Mouse (Mus musculus) hindbrain, postnatal 0 days (tissue): ENCODE results near the gene Cgref1. TPM values are rescaled to one million over a fixed set of nuclear protein-coding genes. Genes with fewer than 3 reads are reported as not detected.

Source experiments
- ATAC-seq: fragments of 200-750 bp; cut with Nextera tagmentation; 2 replicates; pipeline ENCODE4 v1.8.0; 2017; ENCODE audit warnings: mild to moderate bottlenecking, moderate TSS enrichment, moderate library complexity
- DNase-seq: peaks from one replicate; pipeline ENCODE4 v3.0.0-alpha.2; 2015; ENCODE audit warnings: low spot score
- H3K27ac ChIP-seq: fragments of 300-500 bp; sonication (generic); 2 replicates; pipeline ENCODE4 v1.5.1; 2014; ENCODE audit warnings: mild to moderate bottlenecking
- H3K27me3 ChIP-seq: fragments of 300-500 bp; sonication (generic); 2 replicates; pipeline ENCODE4 v1.6.1; 2014; ENCODE audit warnings: low read length, mixed read lengths; ENCODE audit not compliant: insufficient read depth
- H3K36me3 ChIP-seq: fragments of 300-500 bp; sonication (generic); 2 replicates; pipeline ENCODE4 v1.6.1; 2014; ENCODE audit warnings: low read length, mixed read lengths; ENCODE audit not compliant: insufficient read depth
- H3K4me1 ChIP-seq: fragments of 300-500 bp; sonication (generic); 2 replicates; pipeline ENCODE4 v1.6.1; 2014; ENCODE audit warnings: antibody characterized with exemption, low read length, mixed read lengths; ENCODE audit not compliant: insufficient read depth
- H3K4me2 ChIP-seq: fragments of 300-500 bp; sonication (generic); 2 replicates; pipeline ENCODE4 v1.6.1; 2014; ENCODE audit warnings: low read depth, mild to moderate bottlenecking, low read length, moderate library complexity, mixed read lengths
- H3K4me3 ChIP-seq: fragments of 300-500 bp; sonication (generic); 2 replicates; pipeline ENCODE4 v1.5.1; 2014; ENCODE audit warnings: low read length
- H3K9ac ChIP-seq: fragments of 300-500 bp; sonication (generic); replicated peaks from 2 replicates; pipeline ENCODE4 v1.6.1; 2014; ENCODE audit warnings: mild to moderate bottlenecking, low read length, moderate library complexity, mixed read lengths
- H3K9me3 ChIP-seq: fragments of 300-500 bp; sonication (generic); 2 replicates; pipeline ENCODE4 v1.6.1; 2016; ENCODE audit warnings: low read length, mixed read lengths
- CTCF ChIP-seq: IDR thresholded peaks from 2 replicates; pipeline ENCODE4 v1.5.1; 2016; ENCODE audit warnings: antibody characterized with exemption, control low read depth, low read depth
- WGBS: fragments of 180-500 bp; shearing (Covaris S2); extraction: QIAGEN DNeasy Blood & Tissue Kit; methylation state at CpG from one replicate; pipeline ENCODE4 v1.1.7; 2014; 5-methylcytosine and 5-hydroxymethylcytosine counted together
- polyA plus RNA-seq: library from polyadenylated mRNA; unstranded; fragments of >200 nt; fragmentation: Nextera tagmentation; extraction: Ambion mirVana; gene quantifications from 2 replicates; pipeline ENCODE4 v1.2.1, GENCODE M21; 2015
- total RNA-seq: library from RNA; depleted of rRNA; stranded (reverse); fragments of >200 nt; gene quantifications from 2 replicates; pipeline ENCODE4 v1.2.3, GENCODE M21; 2014; rRNA removed

Cgref1 gene
- total RNA-seq (114 and 153 TPM in 2 replicates), polyA plus RNA-seq (77.4 and 88.0 TPM in 2 replicates)

- DNase-seq (peak; percentile 80), ATAC-seq (peak; percentile 70)
- WGBS = 4% methylated on average over 44 of the region's 44 CpGs
- Histone ChIP-seq H3K4me2 (peak within 1 kb of the TSS; percentile 79), H3K4me3 (peak within 1 kb of the TSS; percentile 56), H3K9ac (peak within 1 kb of the TSS; percentile 73), H3K36me3 (no peaks in the 10 kb centered on the region), H3K27ac (peak within 1 kb of the TSS; percentile 73), H3K27me3 (no peaks in the 10 kb centered on the region), H3K4me1 (0 out of 2 replicates have a peak, but pooled peaks cover 2% of the 10 kb centered on the region), H3K9me3 (no peaks in the 10 kb centered on the region)
- TF ChIP-seq CTCF = peak; percentile 54
These were observed at the start of gene Cgref1 for GRCm38 (mm10) chr5:30944956-30945781. Gene Cgref1 (minus strand): TSS chr5:30945591.

DNA sequence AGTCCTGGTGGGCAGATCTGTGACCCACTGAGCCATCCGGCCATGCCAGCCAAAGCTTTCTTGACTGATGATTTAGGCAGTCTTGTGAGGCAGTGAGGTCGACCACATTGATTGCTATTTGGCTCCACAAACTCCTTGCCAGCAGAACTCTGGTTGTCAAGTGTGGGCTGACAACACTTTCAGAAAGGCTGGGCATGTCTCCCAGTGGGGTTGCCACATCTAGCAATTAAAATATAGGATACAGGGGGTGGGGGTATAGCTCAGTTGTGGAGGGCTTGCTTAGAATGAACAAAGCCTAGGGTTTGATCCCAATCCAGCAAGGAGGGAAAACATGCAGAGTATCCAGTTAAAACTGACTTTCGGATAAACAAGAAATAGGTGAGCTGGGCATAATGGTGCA is 48.7 kb upstream of the Cgref1 start:
- H3K9ac ChIP-seq = no peak overlapping the region
- no peaks in the 10 kb centered on the region for H3K4me1 ChIP-seq
- H3K9me3 ChIP-seq = no peaks in the 10 kb centered on the region
- WGBS = 70% methylated on average over 3 of the region's 3 CpGs
- no peak overlapping the region for H3K4me3 ChIP-seq
- no peak overlapping the region for H3K4me2 ChIP-seq
- no peak for ATAC-seq
- H3K27ac ChIP-seq = no peak overlapping the region
- no peak for TF ChIP-seq CTCF
- no peaks in the 10 kb centered on the region for H3K36me3 ChIP-seq
- no peaks in the 10 kb centered on the region for H3K27me3 ChIP-seq
- DNase-seq = no peak

DNA sequence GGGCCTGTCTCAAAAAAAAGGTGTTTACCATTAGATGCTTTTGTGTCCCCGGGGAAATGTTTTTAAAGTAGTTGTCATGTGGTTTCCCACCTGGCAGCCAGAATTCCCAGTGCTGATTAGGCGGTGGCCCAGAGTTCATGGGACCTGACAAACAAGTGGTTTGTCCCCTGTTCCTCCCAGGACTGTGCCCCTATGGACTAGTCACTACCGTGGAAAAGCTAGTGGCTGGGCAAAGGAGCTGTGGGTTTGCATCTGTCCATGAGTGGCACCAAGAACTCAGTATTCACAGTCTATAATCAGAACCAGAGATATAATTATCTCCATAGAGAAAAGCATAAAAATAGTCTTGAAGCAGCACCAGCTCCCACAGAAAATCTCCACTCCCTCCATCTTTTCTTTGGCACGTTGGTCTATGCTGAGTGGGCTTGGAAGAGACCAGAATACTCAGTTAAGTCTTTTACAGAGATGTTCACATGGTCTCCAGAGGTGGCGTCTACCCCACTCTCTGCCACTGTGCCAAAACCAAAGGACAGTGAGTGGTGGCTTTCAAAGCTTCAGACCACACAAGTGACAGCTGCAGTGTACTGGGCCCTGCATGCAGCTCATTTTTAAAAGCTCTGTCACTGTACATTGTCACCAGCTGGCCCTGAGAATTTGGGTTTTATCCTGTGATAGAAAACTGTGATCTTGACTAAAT is 47.7 kb upstream of the Cgref1 start:
- Histone ChIP-seq H3K9me3 (no peaks in the 10 kb centered on the region), H3K4me2 (no peak overlapping the region), H3K36me3 (no peaks in the 10 kb centered on the region), H3K4me3 (no peak overlapping the region), H3K9ac (no peak overlapping the region), H3K4me1 (no peaks in the 10 kb centered on the region), H3K27ac (no peak overlapping the region), H3K27me3 (no peaks in the 10 kb centered on the region)
- no peak for ATAC-seq
- 79% methylated on average over 5 of the region's 5 CpGs for WGBS
- DNase-seq = no peak
- no peak for TF ChIP-seq CTCF

GRCm38 (mm10) chr5:30982357-30982756 is 37.0 kb upstream of the Cgref1 start:
- ATAC-seq = no peak
- WGBS = 21% methylated on average over 2 of the region's 2 CpGs
- Histone ChIP-seq H3K9me3 (no peaks in the 10 kb centered on the region), H3K4me3 (no peak overlapping the region), H3K4me2 (no peak overlapping the region), H3K36me3 (no peaks in the 10 kb centered on the region), H3K9ac (no peak overlapping the region), H3K4me1 (no peaks in the 10 kb centered on the region), H3K27me3 (no peaks in the 10 kb centered on the region), H3K27ac (no peak overlapping the region)
- TF ChIP-seq CTCF = peak; percentile 72
- DNase-seq = peak; percentile 71

DNA sequence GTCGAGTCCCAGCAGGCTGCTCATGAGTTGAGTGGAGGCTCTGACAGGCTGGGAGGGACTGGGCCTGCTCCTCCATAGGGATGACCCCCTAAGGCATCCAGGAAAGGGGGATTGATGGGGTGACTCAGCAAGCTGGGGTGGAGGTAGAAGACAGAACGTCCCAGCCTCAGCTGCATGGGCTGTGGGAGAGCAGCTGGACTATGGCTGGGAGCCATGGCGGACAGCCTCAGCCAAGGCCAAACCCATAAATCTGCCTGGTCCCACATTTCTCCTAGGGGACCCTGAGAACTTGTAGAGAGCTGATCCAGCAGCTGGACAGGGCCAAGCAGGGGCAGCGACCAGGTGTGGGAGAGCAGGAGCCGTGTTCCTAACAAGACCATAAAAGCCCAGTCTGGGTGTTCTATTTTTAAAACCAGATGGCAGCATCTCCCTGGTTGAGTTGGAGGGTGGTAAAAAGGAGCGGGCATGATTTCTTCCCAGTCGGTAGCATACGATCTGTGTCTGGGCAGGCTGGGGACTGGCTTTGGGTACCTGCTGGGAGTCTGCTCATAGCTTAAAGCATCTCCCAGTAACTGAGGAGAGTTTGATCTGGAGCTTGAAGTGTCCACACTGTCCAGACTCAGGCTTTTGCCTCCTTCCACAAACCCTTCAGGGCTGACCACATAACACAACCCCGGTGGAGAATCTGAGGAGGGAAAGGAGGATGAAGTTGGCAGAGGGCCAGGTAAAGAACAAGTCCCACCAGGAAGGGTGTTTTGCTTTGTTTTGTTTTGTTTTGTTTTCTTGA is 29.7 kb upstream of the Cgref1 start:
- no peak overlapping the region for H3K4me3 ChIP-seq
- no peak overlapping the region for H3K9ac ChIP-seq
- no peak overlapping the region for H3K4me2 ChIP-seq
- ATAC-seq (no peak), DNase-seq (peak; percentile 31)
- H3K27me3 ChIP-seq = no peaks in the 10 kb centered on the region
- 60% methylated on average over 9 of the region's 9 CpGs for WGBS
- no peaks in the 10 kb centered on the region for H3K9me3 ChIP-seq
- no peak for TF ChIP-seq CTCF
- no peaks in the 10 kb centered on the region for H3K36me3 ChIP-seq
- H3K4me1 ChIP-seq = no peaks in the 10 kb centered on the region
- no peak overlapping the region for H3K27ac ChIP-seq

DNA sequence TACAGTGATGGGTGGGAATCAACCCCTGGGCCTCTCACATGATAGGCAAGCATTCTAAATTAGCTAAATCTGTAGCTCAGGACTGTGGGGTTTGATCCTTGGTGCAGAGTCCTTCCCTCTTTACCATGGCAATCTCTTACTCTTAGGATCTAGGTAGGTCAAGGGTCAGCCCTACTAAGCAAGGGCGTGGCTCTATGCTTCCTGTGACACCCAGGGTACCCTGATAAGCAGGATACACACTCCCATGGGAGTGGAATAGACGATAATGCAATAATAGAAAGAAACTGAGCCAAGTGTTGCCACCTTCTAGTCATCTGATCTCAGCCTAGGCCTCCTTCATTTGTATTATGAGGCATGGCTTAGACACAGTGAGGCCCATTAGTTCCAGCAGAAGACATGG is 24.0 kb upstream of the Cgref1 start:
- Histone ChIP-seq H3K36me3 (no peaks in the 10 kb centered on the region), H3K9me3 (no peaks in the 10 kb centered on the region), H3K4me1 (no peaks in the 10 kb centered on the region), H3K27ac (no peak overlapping the region), H3K9ac (no peak overlapping the region), H3K4me3 (no peak overlapping the region), H3K4me2 (no peak overlapping the region), H3K27me3 (no peaks in the 10 kb centered on the region)
- DNase-seq (no peak), ATAC-seq (no peak)
- no peak for TF ChIP-seq CTCF
- WGBS = 75% methylated on average over 2 of the region's 2 CpGs
